Mouse (Mus musculus) neural tube, embryonic 11.5 days (tissue): ENCODE results near the gene Dnase2b. TPM values are rescaled to one million over a fixed set of nuclear protein-coding genes. Genes with fewer than 3 reads are reported as not detected.

Experiments used
- ATAC-seq: fragments of 200-750 bp; cut with Nextera tagmentation; 2 replicates; pipeline ENCODE4 v1.8.0; 2017; ENCODE audit warnings: moderate number of reproducible peaks, mild to moderate bottlenecking, moderate TSS enrichment, moderate library complexity; ENCODE audit not compliant: insufficient read depth, low FRiP score, low TSS enrichment
- DNase-seq: peaks from one replicate; pipeline ENCODE4 v3.0.0-alpha.2; 2015; ENCODE audit warnings: low spot score
- H3K27ac ChIP-seq: fragments of 300-500 bp; sonication (generic); 2 replicates; pipeline ENCODE4 v1.5.1; 2014; ENCODE audit warnings: low read depth, mild to moderate bottlenecking, low read length
- H3K27me3 ChIP-seq: fragments of 300-500 bp; sonication (generic); 2 replicates; pipeline ENCODE4 v1.6.1; 2014; ENCODE audit warnings: mild to moderate bottlenecking, low read length, mixed read lengths; ENCODE audit not compliant: control insufficient read depth, insufficient read depth
- H3K36me3 ChIP-seq: fragments of 300-500 bp; sonication (generic); 2 replicates; pipeline ENCODE4 v1.6.1; 2014; ENCODE audit warnings: mild to moderate bottlenecking, low read length, moderate library complexity, mixed read lengths; ENCODE audit not compliant: control insufficient read depth, insufficient read depth
- H3K4me1 ChIP-seq: fragments of 300-500 bp; sonication (generic); 2 replicates; pipeline ENCODE4 v1.6.1; 2014; ENCODE audit warnings: low read length, mixed read lengths; ENCODE audit not compliant: control insufficient read depth, insufficient read depth
- H3K4me2 ChIP-seq: fragments of 300-500 bp; sonication (generic); 2 replicates; pipeline ENCODE4 v1.6.1; 2014; ENCODE audit warnings: low read depth, mild to moderate bottlenecking, moderate library complexity
- H3K4me3 ChIP-seq: fragments of 300-500 bp; sonication (generic); 2 replicates; pipeline ENCODE4 v1.5.1; 2014; ENCODE audit warnings: low read depth, low read length
- H3K9ac ChIP-seq: fragments of 300-500 bp; sonication (generic); 2 replicates; pipeline ENCODE4 v1.6.1; 2014; ENCODE audit warnings: mild to moderate bottlenecking, low read length
- H3K9me3 ChIP-seq: fragments of 300-500 bp; sonication (generic); 2 replicates; pipeline ENCODE4 v1.6.1; 2016; ENCODE audit warnings: low read length; ENCODE audit not compliant: control insufficient read depth
- WGBS: fragments of 180-500 bp; shearing (Covaris S2); extraction: QIAGEN DNeasy Blood & Tissue Kit; methylation state at CpG from one replicate; pipeline ENCODE4 v1.1.7; 2014; 5-methylcytosine and 5-hydroxymethylcytosine counted together
- polyA plus RNA-seq: library from polyadenylated mRNA; unstranded; fragments of >200 nt; fragmentation: Nextera tagmentation; extraction: Ambion mirVana; gene quantifications from 2 replicates; pipeline ENCODE4 v1.2.1, GENCODE M21; 2014

The Dnase2b gene
- polyA plus RNA-seq, 1 experiment from 2014 or later: not detected

DNA sequence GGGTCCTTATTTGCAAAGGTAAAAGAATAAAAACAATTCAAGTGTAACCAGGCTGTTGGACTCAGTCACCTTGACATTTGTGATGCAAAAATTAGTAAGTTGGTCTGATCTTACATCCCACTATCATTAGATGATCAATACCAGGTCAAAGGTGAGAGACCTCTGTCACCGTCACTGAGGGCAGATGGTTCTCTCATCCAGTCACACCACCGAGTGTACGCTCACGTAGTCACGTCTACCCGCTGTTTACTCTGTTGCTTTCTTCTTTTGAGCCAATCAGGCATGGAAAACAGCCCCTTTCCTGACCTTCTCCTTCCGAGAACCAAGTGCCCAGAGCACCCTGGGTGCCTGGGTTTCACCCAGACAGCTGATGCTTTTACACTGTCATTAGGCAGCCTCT is 24.2 kb downstream of the Dnase2b start:
- H3K9me3 ChIP-seq: no peaks in the 10 kb centered on the region
- H3K4me1 ChIP-seq: no peaks in the 10 kb centered on the region
- H3K27me3 ChIP-seq: no peaks in the 10 kb centered on the region
- H3K27ac ChIP-seq: no peak overlapping the region
- H3K4me3 ChIP-seq: no peak overlapping the region
- no peak for ATAC-seq
- 76% methylated on average over 7 of the region's 7 CpGs for WGBS
- H3K4me2 ChIP-seq: no peak overlapping the region
- H3K36me3 ChIP-seq: no peaks in the 10 kb centered on the region
- H3K9ac ChIP-seq: no peak overlapping the region
- DNase-seq: no peak

DNA sequence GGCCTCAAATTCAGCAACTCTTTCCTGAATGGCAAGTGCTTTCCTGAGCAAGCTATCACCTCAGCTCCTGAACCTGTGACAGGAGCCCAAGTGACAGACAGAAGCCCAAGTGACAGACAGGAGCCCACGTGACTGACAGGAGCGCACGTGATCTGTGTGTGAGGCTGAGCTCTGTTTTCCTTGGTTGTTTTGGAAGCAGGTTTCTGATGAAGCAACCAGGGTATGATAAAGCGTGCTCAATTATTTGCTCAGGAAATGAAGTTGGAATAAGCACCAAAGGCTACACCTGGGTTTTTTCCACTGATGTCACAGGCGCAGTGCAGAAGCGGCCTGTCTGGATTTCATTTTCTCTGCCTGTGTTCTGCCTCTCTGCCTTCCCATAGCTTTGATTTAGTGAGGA is 25.9 kb downstream of the Dnase2b start:
- no peak overlapping the region for H3K4me3 ChIP-seq
- ATAC-seq (no peak), DNase-seq (no peak)
- no peaks in the 10 kb centered on the region for H3K27me3 ChIP-seq
- H3K4me2 ChIP-seq: no peak overlapping the region
- no peaks in the 10 kb centered on the region for H3K36me3 ChIP-seq
- H3K9ac ChIP-seq: no peak overlapping the region
- WGBS: 83% methylated on average over 6 of the region's 6 CpGs
- H3K27ac ChIP-seq: no peak overlapping the region
- H3K9me3 ChIP-seq: no peaks in the 10 kb centered on the region
- no peaks in the 10 kb centered on the region for H3K4me1 ChIP-seq

DNA sequence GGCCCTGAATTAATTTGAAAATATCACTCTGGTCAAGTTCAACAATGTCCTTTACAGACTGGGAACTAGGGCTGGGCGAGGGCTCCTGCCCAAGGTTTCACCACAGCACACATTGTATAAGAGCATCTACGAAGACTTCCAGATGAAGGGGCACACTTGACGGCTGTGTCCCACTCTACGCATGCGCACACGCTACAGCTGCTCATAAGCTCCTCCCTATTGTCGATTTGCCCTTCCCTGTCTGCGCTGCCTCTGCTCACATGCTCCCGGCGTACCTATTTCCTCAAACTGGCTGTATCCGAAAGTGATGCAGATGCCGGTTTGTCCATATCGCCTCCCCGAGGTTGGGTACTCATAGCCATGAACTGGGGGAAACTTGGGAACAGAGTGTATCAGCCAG is 28.8 kb downstream of the Dnase2b start:
- Histone ChIP-seq H3K36me3 (no peaks in the 10 kb centered on the region), H3K4me2 (no peak overlapping the region), H3K27me3 (no peaks in the 10 kb centered on the region), H3K9ac (no peak overlapping the region), H3K4me3 (no peak overlapping the region), H3K9me3 (no peaks in the 10 kb centered on the region), H3K27ac (no peak overlapping the region), H3K4me1 (no peaks in the 10 kb centered on the region)
- ATAC-seq (no peak), DNase-seq (no peak)
- 93% methylated on average over 14 of the region's 14 CpGs for WGBS

DNA sequence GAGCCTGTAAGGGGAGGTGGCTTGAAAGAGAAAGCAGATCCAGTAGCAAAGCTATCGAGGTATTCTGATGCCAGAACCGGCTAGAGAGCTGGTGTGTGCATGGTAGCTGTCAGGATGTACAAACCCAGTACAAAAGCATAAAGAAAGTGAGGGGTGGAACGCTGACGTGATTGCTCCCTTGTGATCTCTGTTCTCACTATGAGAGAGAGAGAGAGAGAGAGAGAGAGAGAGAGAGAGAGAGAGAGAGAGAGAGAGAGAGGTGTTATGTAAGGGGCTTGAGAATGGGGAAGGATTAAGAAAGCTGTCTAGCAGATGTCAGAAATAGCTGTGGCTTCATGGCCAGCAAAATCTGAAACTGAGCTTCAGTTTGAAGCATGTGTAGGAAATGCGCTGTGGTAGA is 31.5 kb downstream of the Dnase2b start:
- no peaks in the 10 kb centered on the region for H3K9me3 ChIP-seq
- no peaks in the 10 kb centered on the region for H3K36me3 ChIP-seq
- no peaks in the 10 kb centered on the region for H3K27me3 ChIP-seq
- WGBS: 78% methylated on average over 5 of the region's 5 CpGs
- H3K4me3 ChIP-seq: no peak overlapping the region
- no peak overlapping the region for H3K27ac ChIP-seq
- H3K9ac ChIP-seq: no peak overlapping the region
- no peak for ATAC-seq
- no peak for DNase-seq
- H3K4me2 ChIP-seq: no peak overlapping the region
- H3K4me1 ChIP-seq: no peaks in the 10 kb centered on the region

DNA sequence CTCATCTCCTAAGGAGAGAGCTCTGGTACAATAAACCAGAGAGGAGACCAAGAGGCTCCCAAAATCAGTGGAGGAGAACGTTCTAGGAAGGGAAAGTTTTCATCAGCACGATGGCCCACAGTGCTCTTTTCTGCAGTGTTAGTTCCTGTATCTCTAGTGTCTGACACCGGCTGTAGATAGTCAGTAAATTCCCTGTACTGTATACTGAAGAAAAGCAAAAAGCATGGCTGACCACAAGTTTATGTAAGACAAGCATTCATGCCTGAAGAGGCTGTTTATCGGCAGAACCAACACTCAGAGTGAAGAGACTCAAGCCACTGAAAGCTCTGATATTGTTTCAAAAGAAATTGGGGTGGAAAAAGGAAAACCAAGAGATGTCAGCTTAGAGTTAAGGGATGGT is 31.9 kb downstream of the Dnase2b start:
- Histone ChIP-seq H3K4me1 (no peaks in the 10 kb centered on the region), H3K27ac (no peak overlapping the region), H3K4me3 (no peak overlapping the region), H3K4me2 (no peak overlapping the region), H3K9ac (no peak overlapping the region), H3K27me3 (no peaks in the 10 kb centered on the region), H3K36me3 (no peaks in the 10 kb centered on the region), H3K9me3 (no peaks in the 10 kb centered on the region)
- no peak for ATAC-seq
- 91% methylated on average over 4 of the region's 4 CpGs for WGBS
- DNase-seq: no peak

DNA sequence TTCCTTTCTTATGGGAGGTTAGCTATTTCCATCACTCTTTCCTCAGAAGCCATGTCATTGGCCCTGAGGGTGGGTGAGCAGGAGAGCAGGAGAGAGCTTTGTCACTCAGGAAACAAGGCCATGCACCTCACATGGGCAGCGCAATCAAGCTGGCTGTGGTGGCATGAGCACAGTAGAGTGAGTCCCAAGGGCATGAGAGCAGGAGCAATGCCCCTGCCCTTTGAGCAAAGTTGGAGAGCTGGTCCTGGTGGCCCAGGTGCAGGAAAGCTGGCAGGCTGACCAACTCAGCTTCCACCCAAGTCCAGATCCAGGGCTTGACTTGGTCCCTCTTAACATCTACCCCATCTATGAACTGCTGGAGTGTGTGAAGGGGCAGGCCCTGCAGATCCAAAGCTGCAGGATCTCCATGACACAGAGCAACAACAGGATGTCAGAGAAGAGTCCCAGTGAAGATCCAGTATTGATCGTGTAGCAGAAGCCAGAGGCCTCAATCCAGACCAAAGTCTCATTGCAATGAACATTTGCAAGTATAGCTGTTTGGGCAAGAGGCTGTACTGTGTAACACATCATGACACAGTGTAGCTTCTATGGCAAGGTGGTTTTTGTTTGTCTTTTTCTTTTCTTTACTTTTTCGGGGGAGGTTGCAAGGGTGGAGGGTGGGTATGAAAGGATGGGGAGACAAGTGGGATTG is 35.2 kb downstream of the Dnase2b start:
- WGBS: 83% methylated on average over 3 of the region's 3 CpGs
- no peak overlapping the region for H3K4me2 ChIP-seq
- no peak for ATAC-seq

DNA sequence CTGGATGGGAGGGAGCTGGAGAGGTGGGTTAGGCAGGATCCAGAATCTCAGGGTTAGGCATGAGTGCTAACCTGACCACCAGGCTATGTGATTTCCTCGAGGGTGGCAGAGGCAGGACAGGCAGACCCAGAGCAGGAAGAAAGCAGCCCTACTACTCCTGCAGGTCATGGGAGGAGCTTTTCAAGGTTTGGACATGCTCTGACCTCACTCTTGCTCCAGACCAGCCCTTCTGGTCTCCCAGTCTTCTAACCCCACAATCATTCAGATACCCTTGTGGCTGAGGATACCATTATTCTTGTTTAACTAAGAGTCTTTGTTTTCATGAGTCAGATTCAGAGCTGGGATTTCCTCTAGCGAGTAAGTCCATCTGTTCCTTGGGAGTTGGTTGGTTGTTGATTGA is 37.8 kb downstream of the Dnase2b start:
- H3K36me3 ChIP-seq: no peaks in the 10 kb centered on the region
- H3K4me1 ChIP-seq: no peaks in the 10 kb centered on the region
- no peaks in the 10 kb centered on the region for H3K27me3 ChIP-seq
- no peaks in the 10 kb centered on the region for H3K9me3 ChIP-seq
- no peak overlapping the region for H3K27ac ChIP-seq
- DNase-seq (no peak), ATAC-seq (no peak)
- no peak overlapping the region for H3K9ac ChIP-seq
- no peak overlapping the region for H3K4me2 ChIP-seq
- no peak overlapping the region for H3K4me3 ChIP-seq
- 73% methylated on average over 2 of the region's 2 CpGs for WGBS

More for the DNA sequence above, 35.2 kb downstream of the Dnase2b start:
- H3K4me1 ChIP-seq: no peaks in the 10 kb centered on the region
- H3K4me3 ChIP-seq: no peak overlapping the region
- no peaks in the 10 kb centered on the region for H3K27me3 ChIP-seq
- H3K36me3 ChIP-seq: no peaks in the 10 kb centered on the region
- H3K27ac ChIP-seq: no peak overlapping the region
- no peak for DNase-seq
- no peak overlapping the region for H3K9ac ChIP-seq
- no peaks in the 10 kb centered on the region for H3K9me3 ChIP-seq

DNA sequence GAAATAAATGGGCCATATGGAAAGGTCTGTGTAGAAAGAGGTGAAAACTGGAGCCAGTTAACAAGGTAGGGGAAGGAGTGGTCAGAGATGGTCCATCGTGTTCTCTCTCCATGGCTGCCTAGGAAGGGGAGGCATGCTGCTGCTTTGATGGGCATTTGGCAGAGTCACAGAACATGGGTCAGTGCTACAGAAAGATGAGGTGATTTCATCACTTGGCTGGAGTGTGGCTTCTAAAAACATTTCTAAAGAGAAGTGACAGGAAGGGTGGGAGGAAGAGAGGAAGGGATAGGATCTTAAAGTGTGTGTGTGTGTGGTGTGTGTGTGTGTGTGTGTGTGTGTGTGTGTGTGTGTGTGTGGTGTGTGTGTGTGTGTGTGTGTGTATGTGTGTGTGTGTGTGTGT is 44.1 kb downstream of the Dnase2b start:
- H3K4me1 ChIP-seq: no peaks in the 10 kb centered on the region
- no peaks in the 10 kb centered on the region for H3K9me3 ChIP-seq
- H3K27me3 ChIP-seq: no peaks in the 10 kb centered on the region
- H3K4me3 ChIP-seq: no peak overlapping the region
- ATAC-seq: no peak
- 74% methylated on average over 1 of the region's 1 CpGs for whole genome bisulfite sequencing
- no peaks in the 10 kb centered on the region for H3K36me3 ChIP-seq
- H3K9ac ChIP-seq: no peak overlapping the region
- H3K4me2 ChIP-seq: no peak overlapping the region
- no peak for DNase-seq
- H3K27ac ChIP-seq: no peak overlapping the region

DNA sequence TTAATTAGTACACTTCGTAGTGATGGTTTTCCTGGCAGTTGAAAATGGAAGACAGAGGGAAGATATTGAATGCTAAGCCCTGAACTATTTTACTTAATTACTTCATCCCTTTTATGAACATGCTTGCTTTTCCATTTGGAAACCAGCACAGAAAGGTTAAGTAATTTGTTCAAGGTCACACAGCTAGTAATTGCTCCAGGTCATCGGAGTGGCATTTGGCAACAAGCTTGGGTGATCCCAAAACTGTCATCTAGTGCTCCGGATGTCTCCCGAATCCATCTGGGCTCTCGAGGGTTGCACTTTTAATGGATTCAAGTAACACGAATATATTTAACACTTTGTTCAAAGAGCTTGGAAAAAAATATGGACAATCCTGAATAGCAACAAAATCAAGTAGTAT is 44.5 kb downstream of the Dnase2b start:
- ATAC-seq (no peak), DNase-seq (no peak)
- Histone ChIP-seq H3K27me3 (no peaks in the 10 kb centered on the region), H3K9ac (no peak overlapping the region), H3K4me2 (no peak overlapping the region), H3K4me1 (no peaks in the 10 kb centered on the region), H3K27ac (no peak overlapping the region), H3K4me3 (no peak overlapping the region), H3K36me3 (no peaks in the 10 kb centered on the region), H3K9me3 (no peaks in the 10 kb centered on the region)
- WGBS: 90% methylated on average over 6 of the region's 6 CpGs
